Mouse (Mus musculus) brain, embryonic 14.5 days (tissue): ENCODE measurements around the gene Cab39.

ENCODE experiments used
- CTCF ChIP-seq: fragments of 200-500 bp; IDR thresholded peaks from 2 replicates; pipeline ENCODE4 v1.5.1; 2012; ENCODE audit warnings: inconsistent platforms, mild to moderate bottlenecking, moderate library complexity, borderline replicate concordance; ENCODE audit not compliant: insufficient read depth, insufficient read length; ENCODE audit errors: extremely low read depth
- POLR2A ChIP-seq: fragments of 200-500 bp; IDR thresholded peaks from 2 replicates; pipeline ENCODE4 v1.6.1; 2012; ENCODE audit warnings: mild to moderate bottlenecking, inconsistent platforms, borderline replicate concordance; ENCODE audit not compliant: poor library complexity, insufficient read depth, insufficient read length, severe bottlenecking; ENCODE audit errors: extremely low read depth

GRCm38 (mm10) chr1:85870001-85870400, 76.8 kb downstream of the Cab39 start:
- TF ChIP-seq CTCF = no peak
- no peak for TF ChIP-seq POLR2A
